Mouse (Mus musculus): ENCODE measurements around the gene Gigyf1. TPM values are rescaled to one million over a fixed set of nuclear protein-coding genes. Genes with fewer than 3 reads are reported as not detected.

Gene Gigyf1
- total RNA-seq (2021), result 10 to 100 TPM; 40.0 to 44.3 TPM
- long read RNA-seq, experiment 1, partial matches to known transcripts, result 2 of 10 reads
- long read RNA-seq, experiment 1, other reads (novel, unspliced or antisense), result 8 of 10 reads
- long read RNA-seq, experiment 2, partial matches to known transcripts, result 1 of 13 reads
- long read RNA-seq, experiment 2, other reads (novel, unspliced or antisense), result 12 of 13 reads

DNA sequence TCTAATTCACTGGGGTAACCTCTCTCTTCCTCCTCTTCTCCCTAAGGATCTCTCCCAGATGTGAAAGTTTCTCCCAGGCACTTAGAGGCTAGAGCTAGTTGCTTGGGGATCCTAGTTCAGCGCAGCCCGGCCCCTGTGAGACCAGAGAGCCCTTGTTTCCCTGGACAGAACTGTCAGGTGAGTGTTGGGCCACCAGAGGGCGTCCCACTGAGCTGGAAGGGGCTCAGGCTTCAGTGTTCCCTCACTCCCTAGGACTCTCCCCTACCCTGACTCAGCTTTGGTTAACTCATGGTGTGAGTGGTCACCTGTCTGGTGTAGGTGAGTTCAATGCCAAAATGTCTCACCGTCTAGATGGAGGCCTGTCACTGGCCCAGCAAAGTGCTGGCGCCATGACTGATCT is at the start of gene Gigyf1:
Gene Gigyf1, plus strand, starts transcription at position 113 of the 400 bp plus-strand sequence.
- intact Hi-C loops (cut with DNase I), result no loop called here
- DNase-seq (ENCODE audit: low spot score in 2 of 2), result no peak

GRCm38 (mm10) chr5:137472252-137472904 is 46.0 kb upstream of the Gigyf1 start:
- intact Hi-C loops (cut with DNase I), result no loop called here
- no peak for DNase-seq (ENCODE audit: low spot score in 2 of 2)

DNA sequence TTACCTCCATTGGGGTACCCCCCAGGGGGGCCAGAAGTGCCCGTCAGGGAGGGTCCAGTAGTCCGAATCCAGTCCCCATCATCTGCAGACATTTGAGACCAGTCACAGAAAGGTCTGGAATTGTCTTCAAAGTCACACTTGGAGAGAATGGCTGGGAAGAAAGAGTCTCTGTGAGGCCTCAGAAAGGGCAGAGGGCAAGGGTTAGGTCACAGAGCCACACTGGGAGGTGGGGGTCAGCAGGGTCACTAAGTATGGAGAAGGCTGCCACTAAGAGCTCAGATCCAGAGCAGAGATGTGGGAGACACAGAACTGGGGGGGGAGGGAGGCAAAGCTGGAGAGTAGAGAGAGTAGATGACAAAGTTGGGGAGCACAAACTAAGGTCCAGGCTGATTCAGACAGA is 44.0 kb upstream of the Gigyf1 start:
- intact Hi-C loops (cut with DNase I), result no loop called here
- DNase-seq (ENCODE audit: low spot score in 2 of 2), result no peak

DNA sequence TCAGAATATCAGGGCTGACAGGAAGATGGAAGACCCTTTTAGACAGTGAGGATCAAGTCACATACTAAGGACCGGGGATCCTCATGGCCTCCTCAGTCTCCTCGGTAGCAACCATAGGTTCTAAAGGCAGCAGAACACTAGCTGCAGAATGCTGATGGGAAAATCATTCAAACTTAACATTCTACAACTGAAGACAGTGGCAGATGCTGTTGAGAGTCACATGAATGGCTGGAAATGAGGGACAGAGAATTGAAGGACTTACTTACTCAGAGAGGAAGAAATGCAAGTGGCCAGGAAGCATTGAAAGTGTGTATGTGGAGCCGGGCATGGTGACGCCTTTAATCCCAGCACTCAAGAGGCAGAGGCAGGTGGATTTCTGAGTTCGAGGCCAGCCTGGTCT is 41.4 kb upstream of the Gigyf1 start, which contains the start of gene Zan:
Gene Zan, minus strand, starts transcription at position 101 of the 400 bp plus-strand sequence.
- DNase-seq (ENCODE audit: low spot score in 2 of 2), result no peak
- intact Hi-C loops (cut with DNase I), result no loop called here

DNA sequence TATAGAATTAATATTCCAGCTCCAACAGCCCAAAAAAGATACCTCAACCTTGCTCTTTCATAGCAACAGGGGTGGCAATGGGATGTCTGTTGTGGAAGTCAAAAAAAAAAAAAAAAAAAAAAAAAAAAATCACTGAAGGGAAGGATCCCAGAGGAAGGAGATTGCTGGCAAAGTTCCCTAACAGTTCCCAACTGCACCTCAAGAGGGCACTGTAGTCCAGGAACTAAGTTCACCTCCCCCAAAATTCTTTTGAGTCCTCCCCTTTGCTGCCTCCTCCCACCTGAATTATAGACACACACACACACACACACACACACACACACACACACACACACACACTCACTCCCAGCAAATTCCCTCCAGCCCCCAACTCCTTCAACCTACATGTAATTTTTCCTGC is 37.2 kb upstream of the Gigyf1 start:
- intact Hi-C loops (cut with DNase I), result loop anchor here (10.0 kb wide), 1 partner anchor 284 kb away; no protein-coding TSS in a partner anchor

DNA sequence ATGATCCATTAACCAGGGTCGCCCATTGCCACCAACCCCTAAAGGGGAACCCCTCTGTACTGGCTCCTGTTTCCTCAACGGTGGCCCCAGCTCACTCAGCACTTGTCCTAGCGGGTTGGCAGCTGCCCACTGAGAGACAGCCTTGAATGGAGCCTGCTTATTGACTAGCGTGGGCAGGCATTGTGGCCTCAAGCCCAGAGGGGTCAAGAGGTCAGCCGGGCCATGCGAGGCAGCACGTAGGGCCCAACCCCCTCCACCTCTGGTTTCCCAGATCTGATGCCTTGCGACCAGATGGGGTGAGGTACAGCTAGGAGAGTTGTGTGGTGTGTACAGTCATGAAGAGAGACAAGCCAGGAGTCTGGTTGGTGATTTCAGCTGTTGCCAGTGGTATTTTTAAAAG is 36.5 kb upstream of the Gigyf1 start:
- peak; percentile 34 to 35 for DNase-seq (ENCODE audit: low spot score in 2 of 2)
- intact Hi-C loops (cut with DNase I), result loop anchor here (10.0 kb wide), 1 partner anchor 283 kb away; no protein-coding TSS in a partner anchor

More for the DNA sequence above, 37.2 kb upstream of the Gigyf1 start:
- DNase-seq (ENCODE audit: low spot score in 2 of 2), result peak; percentile 90 to 93

- DNase-seq (ENCODE audit: low spot score in 2 of 2), result no peak
These were observed 33.1 kb upstream of the Gigyf1 start for GRCm38 (mm10) chr5:137485071-137485850.

DNA sequence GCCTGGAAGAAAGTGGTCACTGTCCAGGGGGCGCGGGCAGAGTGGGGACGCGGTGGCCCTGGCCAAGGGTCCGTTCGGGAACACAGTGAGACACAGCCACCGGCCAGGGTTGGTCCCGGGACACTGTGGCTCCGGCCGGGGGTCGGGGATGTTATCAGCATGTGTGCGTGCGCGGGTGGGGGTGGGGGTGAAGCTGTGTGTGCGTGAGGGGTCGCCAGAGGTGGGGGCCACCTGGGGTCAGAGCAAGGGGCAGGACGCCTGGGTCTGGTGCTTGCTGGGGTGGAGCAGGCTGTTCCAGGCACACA is 32.5 kb upstream of the Gigyf1 start:
- intact Hi-C loops (cut with DNase I), result loop anchor here (10.0 kb wide), 1 partner anchor 279 kb away; no protein-coding TSS in a partner anchor
- DNase-seq (ENCODE audit: low spot score in 2 of 2), result no peak

More at GRCm38 (mm10) chr5:137485071-137485850, 33.1 kb upstream of the Gigyf1 start:
- intact Hi-C loops (cut with DNase I), result loop anchor here (10.0 kb wide), 1 partner anchor 280 kb away; no protein-coding TSS in a partner anchor

- DNase-seq (ENCODE audit: low spot score in 2 of 2), result no peak
- intact Hi-C loops (cut with DNase I), result loop anchor here (10.0 kb wide), 1 partner anchor 277 kb away; no protein-coding TSS in a partner anchor
These were observed 30.7 kb upstream of the Gigyf1 start for GRCm38 (mm10) chr5:137487616-137488015.

DNA sequence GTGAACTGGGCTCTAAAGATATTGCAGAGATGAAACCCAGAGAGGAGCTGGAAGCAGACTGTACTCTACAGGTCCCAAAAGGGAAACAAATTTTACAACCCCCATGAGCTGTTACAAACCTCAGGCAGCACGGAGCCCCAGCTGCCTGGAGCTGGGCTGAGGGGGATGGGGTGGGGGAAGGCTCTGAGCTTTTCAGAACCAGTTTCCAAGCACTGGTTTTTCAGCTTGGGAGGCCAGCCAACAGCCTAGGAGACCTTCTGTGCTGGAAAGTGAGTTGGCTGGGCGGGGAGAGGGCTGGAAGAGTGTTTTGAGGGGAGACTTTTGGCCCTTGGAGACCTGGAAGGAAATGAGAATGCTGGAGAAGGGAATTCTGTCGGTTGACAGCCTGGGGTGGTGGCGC is 26.8 kb upstream of the Gigyf1 start:
- peak in 1 of 2 experiments; percentile 34 for DNase-seq (ENCODE audit: low spot score in 2 of 2)
- intact Hi-C loops (cut with DNase I), result no loop called here

GRCm38 (mm10) chr5:137493831-137494230 is 24.5 kb upstream of the Gigyf1 start:
- DNase-seq (ENCODE audit: low spot score in 2 of 2), result no peak
- intact Hi-C loops (cut with DNase I), result no loop called here

DNA sequence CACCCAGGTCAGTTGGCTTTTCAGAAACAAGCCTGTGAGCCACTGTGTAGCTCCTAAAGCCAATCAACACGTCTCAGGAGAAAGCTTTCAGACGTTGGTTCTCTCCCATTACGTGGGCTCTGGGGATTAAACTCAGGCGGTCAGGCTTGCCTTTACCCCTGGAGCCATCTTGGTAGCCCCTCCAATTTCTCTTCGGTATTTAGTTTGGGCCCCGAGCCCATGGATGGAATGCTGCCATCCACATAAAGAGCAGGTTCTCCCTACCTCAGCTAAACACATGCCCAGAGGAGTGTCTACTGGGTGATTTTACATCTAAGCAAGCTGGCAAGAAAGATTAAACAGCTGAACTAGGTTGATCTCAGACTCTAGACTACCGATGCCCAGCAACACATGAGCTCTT is 18.2 kb upstream of the Gigyf1 start:
- no peak for DNase-seq (ENCODE audit: low spot score in 2 of 2)
- intact Hi-C loops (cut with DNase I), result no loop called here

- intact Hi-C loops (cut with DNase I), result loop anchor here (2.0 kb wide), 1 partner anchor 163 kb away; no protein-coding TSS in a partner anchor
- DNase-seq (ENCODE audit: low spot score in 2 of 2), result peak; percentile 100
These were observed 16.4 kb upstream of the Gigyf1 start, which contains the start of gene Pop7 for GRCm38 (mm10) chr5:137501709-137502666. TSS of gene Pop7 (minus strand) at chr5:137502518.

DNA sequence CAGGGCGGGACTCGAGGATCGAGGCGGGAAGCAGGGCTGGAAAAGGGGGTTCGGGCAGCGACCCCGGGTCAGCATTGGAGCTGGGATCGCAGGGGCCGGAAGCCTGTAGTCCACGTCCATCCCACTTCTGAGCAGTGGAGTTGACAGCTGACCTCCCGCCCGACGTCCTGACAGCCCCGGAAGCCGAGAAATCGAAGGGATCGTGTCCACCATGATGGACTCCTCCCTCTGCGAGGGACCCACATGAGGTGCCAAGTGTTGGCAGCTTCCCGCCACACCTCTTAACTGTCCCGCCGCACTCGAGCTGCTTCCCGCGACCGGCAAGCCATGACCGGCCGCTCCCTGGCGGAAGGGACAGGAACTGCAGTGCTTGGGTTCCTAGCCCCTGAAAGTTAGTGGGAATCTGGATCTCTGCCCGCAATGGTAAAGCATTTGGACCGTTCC is 15.7 kb upstream of the Gigyf1 start:
- intact Hi-C loops (cut with DNase I), result loop anchor here (2.0 kb wide), 1 partner anchor 164 kb away; no protein-coding TSS in a partner anchor
- DNase-seq (ENCODE audit: low spot score in 2 of 2), result peak; percentile 80 to 82

GRCm38 (mm10) chr5:137504041-137504440 is 14.3 kb upstream of the Gigyf1 start:
- DNase-seq (ENCODE audit: low spot score in 2 of 2), result no peak
- intact Hi-C loops (cut with DNase I), result no loop called here

DNA sequence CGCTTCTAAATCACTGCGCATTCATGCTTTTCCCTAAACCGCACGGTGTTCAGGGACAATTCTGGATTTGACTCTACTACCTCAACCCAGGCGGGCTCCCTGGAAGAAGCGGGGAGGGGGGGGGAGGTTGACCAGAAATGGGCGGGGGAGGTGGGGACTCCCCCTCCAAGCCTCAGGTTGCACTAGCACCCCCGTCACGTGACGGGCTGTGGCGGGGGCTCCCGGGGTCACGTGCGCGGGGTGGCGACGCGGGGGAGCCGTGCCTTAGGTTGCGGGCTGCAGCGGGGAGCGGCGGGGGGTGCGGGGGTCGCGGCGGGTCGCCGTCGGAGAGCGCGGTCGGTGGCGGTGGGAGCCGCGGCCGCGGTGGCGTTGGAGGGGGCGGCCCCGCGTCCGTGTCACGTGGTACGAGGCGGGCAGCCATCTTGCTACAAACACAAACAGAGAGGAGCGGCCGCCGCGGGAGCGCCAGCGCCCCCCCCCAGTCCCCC is 8.3 kb upstream of the Gigyf1 start:
- intact Hi-C loops (cut with DNase I), result no loop called here
- peak in 1 of 2 experiments; percentile 76 for DNase-seq (ENCODE audit: low spot score in 2 of 2)

DNA sequence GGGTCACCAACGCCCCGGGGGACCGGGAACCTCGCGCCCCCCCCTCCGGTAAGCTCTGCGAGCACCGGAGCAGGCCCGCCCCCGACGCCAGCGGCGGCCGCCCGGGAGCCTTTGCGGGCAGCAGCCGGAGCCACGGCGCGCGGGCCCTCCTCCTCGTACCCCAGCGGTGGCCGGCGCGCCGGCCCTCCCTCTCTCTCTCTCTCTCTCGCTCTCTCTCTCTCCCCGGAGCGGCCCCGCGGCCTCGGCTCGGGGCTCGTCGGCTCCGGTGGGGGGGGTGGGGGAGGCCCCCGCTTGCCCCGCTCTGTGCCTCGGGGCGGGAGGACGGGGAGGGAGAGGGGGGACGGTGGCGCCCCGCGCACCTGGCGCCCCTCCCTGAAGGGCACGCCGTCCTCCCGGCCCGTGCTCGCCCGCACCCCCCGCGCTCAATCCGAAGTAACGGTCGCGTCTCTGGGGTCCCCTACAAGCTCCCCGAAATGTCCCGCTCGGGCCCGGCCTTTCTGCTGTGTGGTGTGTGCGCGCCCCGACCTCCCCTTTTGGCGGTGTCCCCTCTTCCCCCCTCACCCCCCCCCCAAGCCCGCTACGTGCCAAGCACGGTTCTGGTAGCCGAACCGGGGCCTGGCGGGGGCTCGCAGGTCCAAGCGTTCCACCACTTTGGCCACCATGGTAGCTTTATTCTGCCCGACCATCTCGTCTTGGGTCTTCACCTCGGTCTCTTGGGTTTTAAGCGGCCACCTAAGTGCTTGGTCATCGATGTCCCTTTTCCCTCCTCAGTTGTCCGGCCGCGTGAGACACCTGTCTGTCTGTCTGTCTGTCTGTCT is 7.6 kb upstream of the Gigyf1 start:
- no peak for DNase-seq (ENCODE audit: low spot score in 2 of 2)
- intact Hi-C loops (cut with DNase I), result no loop called here

DNA sequence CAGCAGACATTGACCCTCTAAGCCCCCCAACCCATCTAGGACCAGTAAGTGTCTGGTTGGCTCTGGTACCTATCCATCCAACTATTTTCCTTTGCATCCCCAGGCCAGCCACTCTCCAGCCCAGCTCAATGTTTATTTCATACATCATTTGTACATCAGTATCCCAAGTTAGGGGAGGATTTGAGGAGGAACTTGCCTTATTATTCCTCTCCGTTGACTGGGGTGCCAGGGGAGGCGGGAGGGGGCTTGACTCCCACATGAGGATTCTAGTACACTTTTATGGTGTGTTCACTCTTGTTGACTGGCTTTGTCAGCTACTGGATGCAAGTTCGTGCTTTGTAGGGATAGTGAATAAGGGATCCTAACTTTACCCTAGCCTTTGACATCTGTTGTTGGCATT is 6.6 kb upstream of the Gigyf1 start:
- no peak for DNase-seq (ENCODE audit: low spot score in 2 of 2)
- intact Hi-C loops (cut with DNase I), result no loop called here

All from left cerebral cortex, postnatal 14 days (tissue).